In genomic region chr3:103573106-103573790, GRCm38 (mm10) we compare ENCODE assay signal across 11 mouse cellular contexts. TPM values are rescaled to one million over a fixed set of nuclear protein-coding genes. Genes with fewer than 3 reads are reported as not detected.
DNase-seq lines count a peak whose midpoint lies in the region; ATAC-seq lines count a peak whose summit lies in the region.
"Had no signal": no experiment of that assay in that cellular context is flagged by ENCODE, and none has a peak within 500 bp of the region (broad histone marks: within the 10 kb centered on the region; RNA-seq: fewer than 3 reads in every experiment).

No protein-coding gene starts in this region.

- WGBS in forebrain, embryonic 16.5 days: under 1% methylated on average over 20 of the region's 20 CpGs
- WGBS in midbrain, embryonic 15.5 days: 2% methylated on average over 20 of the region's 20 CpGs

- H3K9ac ChIP-seq in forebrain, embryonic 16.5 days (replicated peaks; ENCODE audit: low read depth, low read length): peak overlapping the region; percentile 42
- H3K9ac ChIP-seq in midbrain, embryonic 15.5 days: peak overlapping the region; percentile 1; the same call in 1 of the 2 replicates

- no peak overlapping the region for H3K27ac ChIP-seq in forebrain, embryonic 16.5 days (ENCODE audit: low read length)
- H3K27ac ChIP-seq in midbrain, embryonic 15.5 days: no peak overlapping the region

- H3K27me3 ChIP-seq in forebrain, embryonic 16.5 days (replicated peaks; ENCODE audit: control insufficient read depth, insufficient read depth, low read length): peaks cover 41% of the 10 kb centered on the region
- H3K27me3 ChIP-seq in midbrain, embryonic 15.5 days (replicated peaks): peaks cover 31% of the 10 kb centered on the region

- H3K9me3 ChIP-seq in forebrain, embryonic 16.5 days (ENCODE audit: control insufficient read depth, low read length): no peaks in the 10 kb centered on the region
- no peaks in the 10 kb centered on the region for H3K9me3 ChIP-seq in midbrain, embryonic 15.5 days

- ATAC-seq in forebrain, embryonic 16.5 days: no peak
- peak; percentile 5; the same call in 1 of the 2 replicates for ATAC-seq in midbrain, embryonic 15.5 days (replicated peaks)

- DNase-seq in brain, adult 2 months (ENCODE audit: low read depth, low spot score): peak; percentile 89
- DNase-seq in cerebellum, adult 9-11 months: peak; percentile 84
- DNase-seq in right cerebral cortex, adult 18-20 months: no peak
- DNase-seq in right cerebral cortex, adult 2 months (ENCODE audit: low spot score in 2 of 2): no peak
- no peak for DNase-seq in ovary, postnatal 14 days (ENCODE audit: low spot score)
- DNase-seq in adipocyte (ENCODE audit: low spot score): no peak

- peak overlapping the region; percentile 54 for H3K4me2 ChIP-seq in forebrain, embryonic 16.5 days (ENCODE audit: low read length)
- H3K4me2 ChIP-seq in midbrain, embryonic 15.5 days: peak overlapping the region; percentile 43

- H3K4me1 ChIP-seq in forebrain, embryonic 16.5 days (replicated peaks; ENCODE audit: control insufficient read depth, insufficient read depth, low read length): peaks cover 42% of the 10 kb centered on the region
- peaks cover 45% of the 10 kb centered on the region for H3K4me1 ChIP-seq in midbrain, embryonic 15.5 days

- no peaks in the 10 kb centered on the region for H3K36me3 ChIP-seq in forebrain, embryonic 16.5 days (ENCODE audit: control insufficient read depth, insufficient read depth)
- no peaks in the 10 kb centered on the region for H3K36me3 ChIP-seq in midbrain, embryonic 15.5 days (replicated peaks)

- peak overlapping the region; percentile 36 for H3K4me3 ChIP-seq in forebrain, embryonic 16.5 days (replicated peaks; ENCODE audit: low read length)
- peak overlapping the region; percentile 11 for H3K4me3 ChIP-seq in midbrain, embryonic 15.5 days
- H3K4me3 ChIP-seq: erythroblast, embryonic 14.5 days had no signal

RNA-seq across cellular contexts. Expression of gene Syt6, which starts 1.8 kb away (rescaled TPM):
- 23.5 and 25.4 TPM in 2 replicates for polyA plus RNA-seq in forebrain, embryonic 16.5 days (2015; fragmentation: Nextera tagmentation; extraction: Ambion mirVana)
- 17.1 and 17.4 TPM in 2 replicates for polyA plus RNA-seq in midbrain, embryonic 15.5 days (2015; fragmentation: Nextera tagmentation; extraction: Ambion mirVana)
- polyA plus RNA-seq: erythroblast, embryonic 14.5 days; kidney, adult 2 months; liver, adult 2 months had no signal

Comparison
In these comparisons a context has a peak if more than half of its experiments do, and no peak if none do; other contexts are left out.
1. DNase-seq: peak in brain, adult 2 months (single experiment) and cerebellum, adult 9-11 months (single experiment); none in right cerebral cortex, adult 18-20 months (single experiment), right cerebral cortex, adult 2 months (0 of 2), ovary, postnatal 14 days (single experiment) and adipocyte (single experiment).